Mouse (Mus musculus): ENCODE results near the gene Psmd3. TPM values are rescaled to one million over a fixed set of nuclear protein-coding genes. Genes with fewer than 3 reads are reported as not detected.
A peak's percentile ranks its signal among the peaks of the same experiment; 100 is the strongest.
"Not testable (repeated sequence)": the region's sequence is repeated elsewhere in the genome, so short reads cannot be mapped to it uniquely, and the experiment has no call there.

Psmd3 gene
- polyA plus RNA-seq, 1 experiment from 2014 or later = 284 TPM

DNA sequence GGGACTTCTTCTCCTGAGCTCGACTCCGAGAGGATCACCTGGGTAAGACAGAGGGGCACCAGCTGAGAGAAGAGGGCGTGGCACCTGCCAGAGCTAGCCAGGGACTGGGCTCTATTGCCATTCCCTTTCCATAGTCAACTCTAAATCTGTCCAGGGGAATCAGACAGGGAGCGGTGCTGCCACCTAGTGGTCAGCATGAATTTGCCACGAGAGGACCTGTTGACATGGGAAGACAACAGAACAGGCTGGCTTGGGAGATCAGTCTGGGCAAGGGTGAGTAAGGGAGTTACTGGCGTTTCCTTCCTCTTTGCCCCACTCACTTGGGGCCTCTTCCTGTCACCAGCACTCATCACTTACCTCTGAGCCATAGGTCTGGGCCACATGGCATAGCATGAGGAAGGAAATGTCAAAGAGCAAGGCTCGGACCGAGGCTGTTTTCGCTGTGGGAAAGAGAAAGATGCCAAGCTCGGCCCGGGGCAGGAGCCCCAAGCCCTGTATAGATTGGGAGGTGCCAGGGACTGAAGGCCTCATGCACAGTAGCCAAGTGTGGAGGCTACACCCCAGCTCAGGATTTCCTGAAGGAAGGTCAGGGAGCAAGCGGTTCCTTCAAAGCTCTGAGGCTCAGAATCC, 28.2 kb downstream of the Psmd3 start:
- H3K9me3 ChIP-seq (replicated peaks) = no peaks in the 10 kb centered on the region
- no peaks in the 10 kb centered on the region for H3K4me1 ChIP-seq
- peaks cover 94% of the 10 kb centered on the region for H3K36me3 ChIP-seq
- no peak overlapping the region for H3K27ac ChIP-seq
- no peak overlapping the region for H3K4me3 ChIP-seq
- no peaks in the 10 kb centered on the region for H3K27me3 ChIP-seq (ENCODE audit: low read depth, poor library complexity, severe bottlenecking)
- DNase-seq (ENCODE audit: low spot score) = peak; percentile 88
- WGBS = 58% methylated on average over 12 of the region's 12 CpGs

- no peak for DNase-seq (ENCODE audit: low spot score)
- Histone ChIP-seq H3K27ac (no peak overlapping the region), H3K36me3 (peaks cover 94% of the 10 kb centered on the region), H3K9me3 (replicated peaks) (no peaks in the 10 kb centered on the region), H3K4me1 (no peaks in the 10 kb centered on the region), H3K4me3 (no peak overlapping the region), H3K27me3 (ENCODE audit: low read depth, poor library complexity, severe bottlenecking) (no peaks in the 10 kb centered on the region)
- 77% methylated on average over 4 of the region's 4 CpGs for WGBS
These were observed 28.7 kb downstream of the Psmd3 start for GRCm38 (mm10) chr11:98711046-98711434.

DNA sequence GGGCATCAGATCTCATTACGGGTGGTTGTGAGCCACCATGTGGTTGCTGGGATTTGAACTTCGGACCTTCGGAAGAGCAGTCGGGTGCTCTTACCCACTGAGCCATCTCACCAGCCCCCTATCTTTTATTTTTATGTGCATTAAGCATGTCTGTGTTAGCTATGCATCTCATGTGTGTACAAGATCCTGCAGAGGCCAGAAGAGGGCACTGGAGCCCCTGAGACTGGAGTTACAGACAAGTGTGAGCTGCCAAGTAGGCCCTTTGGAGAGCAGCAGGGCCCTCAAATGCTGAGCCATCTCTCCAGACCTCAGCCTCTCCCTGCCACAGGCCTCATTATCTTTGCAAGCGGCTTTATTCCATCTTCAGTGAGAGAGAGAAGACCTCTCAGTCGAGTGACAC, 29.7 kb downstream of the Psmd3 start:
- H3K4me1 ChIP-seq; H3K9me3 ChIP-seq (replicated peaks); H3K27ac ChIP-seq; DNase-seq (ENCODE audit: low spot score); H3K27me3 ChIP-seq (ENCODE audit: low read depth, poor library complexity, severe bottlenecking); H3K4me3 ChIP-seq: not testable (repeated sequence)
- WGBS = 89% methylated on average over 6 of the region's 6 CpGs
- peaks cover 94% of the 10 kb centered on the region for H3K36me3 ChIP-seq

GRCm38 (mm10) chr11:98713703-98714102, 31.3 kb downstream of the Psmd3 start:
- H3K27ac ChIP-seq = no peak overlapping the region
- no peaks in the 10 kb centered on the region for H3K9me3 ChIP-seq (replicated peaks)
- H3K36me3 ChIP-seq = peaks cover 93% of the 10 kb centered on the region
- no peak overlapping the region for H3K4me3 ChIP-seq
- H3K4me1 ChIP-seq = peaks cover 11% of the 10 kb centered on the region
- DNase-seq (ENCODE audit: low spot score) = no peak
- no peaks in the 10 kb centered on the region for H3K27me3 ChIP-seq (ENCODE audit: low read depth, poor library complexity, severe bottlenecking)
- 85% methylated on average over 12 of the region's 12 CpGs for WGBS

- H3K27me3 ChIP-seq (ENCODE audit: low read depth, poor library complexity, severe bottlenecking) = no peaks in the 10 kb centered on the region
- no peak overlapping the region for H3K27ac ChIP-seq
- peaks cover 83% of the 10 kb centered on the region for H3K36me3 ChIP-seq
- peaks cover 14% of the 10 kb centered on the region for H3K4me1 ChIP-seq
- no peak for DNase-seq (ENCODE audit: low spot score)
- H3K4me3 ChIP-seq = no peak overlapping the region
- WGBS = 94% methylated on average over 9 of the region's 9 CpGs
- no peaks in the 10 kb centered on the region for H3K9me3 ChIP-seq (replicated peaks)
These were observed 33.6 kb downstream of the Psmd3 start for GRCm38 (mm10) chr11:98715946-98716345.

DNA sequence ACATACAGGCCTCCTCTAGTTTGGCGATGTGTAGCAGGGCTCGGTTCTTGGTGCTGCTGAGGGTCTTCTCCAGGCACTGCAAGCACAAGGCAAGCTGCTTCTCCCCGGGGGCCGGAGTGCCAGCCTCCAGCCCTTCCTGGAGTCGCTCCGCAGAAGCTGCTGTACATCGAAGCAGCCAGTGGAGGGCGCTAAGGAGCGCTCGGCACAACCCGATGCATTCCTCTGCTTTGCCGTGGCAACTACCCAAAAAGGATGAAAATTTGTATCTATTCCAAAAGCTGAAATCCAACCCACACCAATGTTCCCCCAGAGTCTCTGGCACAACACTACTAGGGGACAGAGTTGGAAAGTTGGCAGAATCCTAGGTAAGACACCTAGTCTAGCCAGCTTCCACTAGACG, 35.5 kb downstream of the Psmd3 start:
- Histone ChIP-seq H3K4me1 (peaks cover 27% of the 10 kb centered on the region), H3K27me3 (ENCODE audit: low read depth, poor library complexity, severe bottlenecking) (no peaks in the 10 kb centered on the region), H3K36me3 (peaks cover 66% of the 10 kb centered on the region), H3K27ac (no peak overlapping the region), H3K9me3 (replicated peaks) (no peaks in the 10 kb centered on the region), H3K4me3 (no peak overlapping the region)
- 23% methylated on average over 13 of the region's 13 CpGs for WGBS
- peak; percentile 74 for DNase-seq (ENCODE audit: low spot score)

GRCm38 (mm10) chr11:98720756-98721155, 38.4 kb downstream of the Psmd3 start:
- no peak overlapping the region for H3K27ac ChIP-seq
- no peak overlapping the region for H3K4me3 ChIP-seq
- H3K9me3 ChIP-seq (replicated peaks) = no peaks in the 10 kb centered on the region
- peaks cover 27% of the 10 kb centered on the region for H3K4me1 ChIP-seq
- H3K36me3 ChIP-seq = peaks cover 60% of the 10 kb centered on the region
- no peak for DNase-seq (ENCODE audit: low spot score)
- H3K27me3 ChIP-seq (ENCODE audit: low read depth, poor library complexity, severe bottlenecking) = no peaks in the 10 kb centered on the region
- 70% methylated on average over 2 of the region's 2 CpGs for WGBS

DNA sequence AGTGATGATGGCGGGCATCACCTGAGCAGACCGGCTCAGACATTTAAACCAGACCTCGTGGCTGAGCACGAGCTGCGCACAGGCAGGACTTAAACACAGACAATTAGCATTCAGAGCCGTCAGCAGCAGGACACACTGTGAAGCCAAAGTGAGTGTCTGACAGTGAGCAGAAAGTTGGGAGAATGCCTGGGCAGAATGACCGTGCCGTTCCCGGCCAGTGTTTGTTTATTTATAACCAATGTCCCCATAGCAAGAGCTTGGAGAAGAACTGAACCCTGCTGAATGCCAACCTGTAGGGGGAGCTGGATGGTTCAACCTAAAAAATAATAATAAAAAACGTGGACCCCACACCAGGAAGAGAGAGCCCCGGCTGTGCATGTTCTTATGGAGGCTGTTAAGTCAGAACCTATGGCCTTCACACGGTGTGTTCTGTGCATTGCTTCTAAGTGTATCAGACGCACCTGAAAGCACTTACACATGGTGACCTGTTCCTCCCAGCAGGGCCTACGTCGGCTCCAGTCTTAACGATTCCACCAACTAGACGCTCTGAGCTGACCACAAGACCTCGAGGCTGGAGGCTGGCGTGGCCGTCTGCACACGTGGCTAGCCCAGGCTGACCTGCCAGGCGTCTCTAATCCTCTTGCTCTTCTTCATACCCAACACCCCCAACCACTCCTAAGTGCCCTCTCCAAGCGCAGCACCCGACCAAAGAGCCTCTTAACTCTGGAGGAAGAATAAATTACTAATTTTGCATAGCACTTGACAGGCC, 39.3 kb downstream of the Psmd3 start:
- no peak for DNase-seq (ENCODE audit: low spot score)
- peak overlapping the region; percentile 33; the same call in 1 of the 2 replicates for H3K27ac ChIP-seq
- no peaks in the 10 kb centered on the region for H3K27me3 ChIP-seq (ENCODE audit: low read depth, poor library complexity, severe bottlenecking)
- no peak overlapping the region for H3K4me3 ChIP-seq
- WGBS = 66% methylated on average over 24 of the region's 24 CpGs
- H3K4me1 ChIP-seq = peaks cover 27% of the 10 kb centered on the region
- H3K36me3 ChIP-seq = peaks cover 60% of the 10 kb centered on the region
- no peaks in the 10 kb centered on the region for H3K9me3 ChIP-seq (replicated peaks)

DNA sequence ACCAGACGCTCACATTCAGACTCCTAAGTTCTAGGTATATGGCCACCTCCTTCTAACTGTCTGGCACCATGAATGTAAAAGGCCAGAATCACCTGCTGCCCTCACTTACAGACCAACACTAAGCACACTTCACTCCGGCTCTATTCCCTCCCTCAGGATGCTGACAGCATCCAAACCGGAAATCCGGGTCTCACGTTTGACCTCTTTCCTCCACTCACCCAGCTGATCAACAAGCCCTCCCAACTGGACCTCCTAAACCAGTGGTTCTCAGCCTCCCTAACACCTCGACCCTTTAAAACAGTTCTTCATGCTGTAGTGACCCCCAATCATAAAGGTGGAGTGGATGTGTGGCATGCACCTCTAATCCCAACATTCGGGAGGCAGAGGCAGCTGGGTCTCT, 40.7 kb downstream of the Psmd3 start:
- Histone ChIP-seq H3K9me3 (replicated peaks) (no peaks in the 10 kb centered on the region), H3K27ac (no peak overlapping the region), H3K4me3 (no peak overlapping the region), H3K36me3 (peaks cover 59% of the 10 kb centered on the region), H3K4me1 (peaks cover 23% of the 10 kb centered on the region), H3K27me3 (ENCODE audit: low read depth, poor library complexity, severe bottlenecking) (no peaks in the 10 kb centered on the region)
- WGBS = 87% methylated on average over 7 of the region's 7 CpGs
- DNase-seq (ENCODE audit: low spot score) = no peak

DNA sequence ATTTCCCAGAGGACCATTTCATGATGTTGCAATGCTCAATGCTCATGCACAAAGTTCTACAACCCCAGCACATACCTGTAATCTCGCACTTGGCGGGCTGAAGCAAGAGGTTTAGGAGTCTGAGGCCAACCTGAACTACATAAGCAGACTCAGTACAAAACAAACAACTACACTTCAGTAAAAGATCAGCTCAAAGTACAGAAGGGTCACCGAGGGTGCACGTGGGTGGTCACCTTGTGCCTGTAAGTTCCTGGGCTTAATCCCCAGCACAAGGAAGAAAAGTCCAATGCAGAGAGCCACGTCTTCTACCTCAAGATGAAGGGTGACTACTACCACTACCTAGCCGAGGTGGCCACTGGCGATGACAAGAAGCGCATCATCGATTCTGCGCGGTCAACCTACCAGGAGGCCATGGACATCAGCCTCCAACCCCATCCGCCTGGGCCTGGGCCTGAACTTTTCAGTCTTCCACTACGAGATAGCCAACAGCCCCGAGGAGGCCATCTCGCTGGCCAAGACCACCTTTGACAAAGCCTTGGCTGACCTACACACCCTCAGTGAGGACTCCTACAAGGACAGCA, 43.7 kb downstream of the Psmd3 start:
- Histone ChIP-seq H3K27me3 (ENCODE audit: low read depth, poor library complexity, severe bottlenecking) (no peaks in the 10 kb centered on the region), H3K27ac (no peak overlapping the region), H3K36me3 (peaks cover 44% of the 10 kb centered on the region), H3K4me3 (no peak overlapping the region), H3K4me1 (peaks cover 19% of the 10 kb centered on the region), H3K9me3 (replicated peaks) (no peaks in the 10 kb centered on the region)
- no peak for DNase-seq (ENCODE audit: low spot score)
- 94% methylated on average over 15 of the region's 15 CpGs for WGBS

GRCm38 (mm10) chr11:98729119-98729588, 46.8 kb downstream of the Psmd3 start, which contains the start of gene Med24:
Gene Med24, minus strand, starts transcription at chr11:98729435.
- Histone ChIP-seq H3K27ac (peak within 1 kb of the TSS; percentile 88), H3K27me3 (ENCODE audit: low read depth, poor library complexity, severe bottlenecking) (no peaks in the 10 kb centered on the region), H3K36me3 (peaks cover 37% of the 10 kb centered on the region), H3K9me3 (replicated peaks) (peaks cover 2% of the 10 kb centered on the region; the same call in 1 of the 2 replicates), H3K4me1 (peaks cover 6% of the 10 kb centered on the region), H3K4me3 (peak within 1 kb of the TSS; percentile 73)
- peak; percentile 83 for DNase-seq (ENCODE audit: low spot score)
- under 1% methylated on average over 16 of the region's 16 CpGs for WGBS

DNA sequence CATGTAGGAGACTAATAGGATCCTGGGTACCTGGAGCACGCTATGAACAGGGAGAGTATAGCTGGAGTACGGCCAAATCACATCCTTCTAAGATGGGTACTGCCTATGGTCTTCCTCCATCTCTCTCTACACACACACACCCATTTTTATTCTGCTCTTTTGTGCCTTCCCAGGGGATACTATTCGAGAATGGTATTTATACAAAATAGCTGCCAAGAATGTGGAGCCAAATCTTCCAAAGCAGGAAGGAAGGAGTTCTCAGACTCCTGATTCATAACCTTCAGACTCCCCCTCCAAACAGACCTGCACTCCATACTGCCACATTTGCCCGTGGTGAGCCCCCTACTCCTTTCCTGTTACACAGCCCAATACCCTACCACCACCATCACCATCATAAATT, 48.4 kb downstream of the Psmd3 start:
- Histone ChIP-seq H3K36me3 (peaks cover 22% of the 10 kb centered on the region), H3K4me1 (peaks cover 6% of the 10 kb centered on the region), H3K27me3 (ENCODE audit: low read depth, poor library complexity, severe bottlenecking) (no peaks in the 10 kb centered on the region), H3K27ac (no peak overlapping the region), H3K9me3 (replicated peaks) (peaks cover 4% of the 10 kb centered on the region; the same call in 1 of the 2 replicates), H3K4me3 (no peak overlapping the region)
- DNase-seq (ENCODE audit: low spot score) = no peak
- WGBS = 70% methylated on average over 4 of the region's 4 CpGs

DNA sequence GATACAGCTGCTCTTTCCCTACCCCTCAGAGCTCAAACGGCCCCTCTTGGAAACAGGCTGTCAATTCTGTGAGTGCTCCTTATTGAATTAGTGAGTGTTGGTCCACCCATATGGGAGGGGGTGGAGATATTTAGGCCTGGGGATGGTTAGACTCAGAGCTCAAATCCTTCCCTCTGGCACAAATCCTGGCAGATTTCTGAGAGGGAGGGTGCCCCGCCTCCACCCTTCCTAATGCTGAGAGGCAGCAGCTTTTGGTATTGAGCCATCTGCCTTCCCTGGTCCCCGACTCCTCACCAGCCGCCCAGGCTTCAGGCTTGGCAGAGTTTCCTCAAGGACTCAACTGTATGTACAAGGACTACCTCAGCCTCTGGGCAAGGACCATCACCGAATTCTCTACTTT, 48.8 kb downstream of the Psmd3 start:
- DNase-seq (ENCODE audit: low spot score) = no peak
- whole genome bisulfite sequencing = 68% methylated on average over 5 of the region's 5 CpGs
- Histone ChIP-seq H3K27ac (no peak overlapping the region), H3K4me1 (peaks cover 6% of the 10 kb centered on the region), H3K27me3 (ENCODE audit: low read depth, poor library complexity, severe bottlenecking) (no peaks in the 10 kb centered on the region), H3K9me3 (replicated peaks) (peaks cover 4% of the 10 kb centered on the region; the same call in 1 of the 2 replicates), H3K36me3 (peaks cover 18% of the 10 kb centered on the region), H3K4me3 (no peak overlapping the region)

Measured in limb, embryonic 10.5 days (tissue).